Mouse (Mus musculus) layer of hippocampus, adult 8-10 months (tissue): ENCODE results near the gene Nde1. TPM values are rescaled to one million over a fixed set of nuclear protein-coding genes. Genes with fewer than 3 reads are reported as not detected.
"Not testable (repeated sequence)": the region's sequence is repeated elsewhere in the genome, so short reads cannot be mapped to it uniquely, and the experiment has no call there.

Experiments
- DNase-seq, 2 experiments: peaks; one replicate each; pipeline ENCODE4 v3.0.0; 2022; ENCODE audit warnings: low spot score in 2 of 2
- total RNA-seq, 4 experiments: library from RNA; stranded (reverse); gene quantifications; 2 replicates each; pipeline ENCODE4 v1.2.4; 2022

Nde1 gene
- total RNA-seq, result 10 to 100 TPM; 24.0 to 27.2 (median 24.9) TPM

DNA sequence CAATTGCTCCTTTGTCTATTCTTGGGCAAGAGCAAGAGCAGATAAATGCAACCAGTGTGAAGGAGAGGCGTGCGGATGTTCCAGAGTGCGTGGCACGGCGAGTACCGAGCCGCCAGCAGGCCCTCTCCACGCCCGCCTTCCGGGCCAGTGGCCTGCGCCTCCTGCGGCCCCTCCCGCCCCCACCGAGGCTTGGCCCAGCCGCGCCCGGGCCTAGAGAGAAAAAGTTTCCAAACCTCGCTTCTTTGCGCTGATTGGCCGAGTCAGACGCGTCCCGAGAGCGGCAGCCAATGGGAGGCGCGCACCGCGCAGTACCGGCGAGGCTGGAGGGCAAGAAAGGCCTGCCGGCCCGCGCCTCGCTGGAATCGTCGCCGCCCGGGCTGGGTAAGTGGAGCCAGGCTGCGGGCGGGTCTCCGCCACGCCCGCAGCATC, at the start of gene Nde1, which contains the start of gene Marf1:
Gene Nde1 (plus strand): TSS at position 288 of the 429 bp plus-strand sequence.
Gene Marf1 (minus strand): TSS at position 364 of the 429 bp plus-strand sequence.
- DNase-seq, result peak; percentile 61 to 76

DNA sequence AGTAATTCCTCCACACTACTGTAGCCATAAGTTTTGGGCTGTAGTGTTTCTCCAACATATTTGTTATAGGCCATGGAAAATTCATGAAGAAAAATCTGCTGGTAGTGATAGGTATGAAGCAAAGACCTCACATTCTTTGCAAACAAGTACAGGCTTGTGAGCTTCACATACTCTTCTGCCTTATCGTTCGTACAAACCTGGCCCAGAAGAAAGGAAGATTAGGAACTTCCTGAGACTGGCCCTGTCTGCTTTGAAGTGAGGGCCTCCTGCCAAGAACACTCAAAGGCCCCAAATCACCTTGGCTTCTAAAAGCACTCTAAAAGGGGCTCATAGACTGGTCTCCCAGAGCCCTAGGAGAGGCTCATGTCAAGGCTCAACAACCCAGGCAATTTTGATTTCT, 45.8 kb upstream of the Nde1 start:
- no peak for DNase-seq

DNA sequence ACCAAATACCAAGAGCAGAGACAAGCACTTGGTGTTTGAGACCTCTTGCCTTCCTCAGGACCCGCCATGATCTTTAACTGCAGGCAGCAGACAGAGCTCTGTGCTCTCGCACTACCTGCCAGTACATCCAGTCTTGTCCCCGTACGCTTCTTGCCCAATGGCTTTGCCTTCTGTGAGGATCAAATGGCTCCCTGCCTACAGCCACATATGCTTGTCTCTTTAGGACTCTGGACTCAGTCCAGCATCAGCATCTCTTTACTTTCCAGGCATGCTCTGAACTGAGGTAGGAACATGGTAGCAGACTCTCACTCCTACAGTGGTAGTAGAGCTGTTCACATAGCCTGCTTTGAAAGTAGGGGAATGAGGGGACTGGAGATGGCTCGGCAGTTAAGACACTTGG, 42.1 kb upstream of the Nde1 start:
- no peak for DNase-seq

DNA sequence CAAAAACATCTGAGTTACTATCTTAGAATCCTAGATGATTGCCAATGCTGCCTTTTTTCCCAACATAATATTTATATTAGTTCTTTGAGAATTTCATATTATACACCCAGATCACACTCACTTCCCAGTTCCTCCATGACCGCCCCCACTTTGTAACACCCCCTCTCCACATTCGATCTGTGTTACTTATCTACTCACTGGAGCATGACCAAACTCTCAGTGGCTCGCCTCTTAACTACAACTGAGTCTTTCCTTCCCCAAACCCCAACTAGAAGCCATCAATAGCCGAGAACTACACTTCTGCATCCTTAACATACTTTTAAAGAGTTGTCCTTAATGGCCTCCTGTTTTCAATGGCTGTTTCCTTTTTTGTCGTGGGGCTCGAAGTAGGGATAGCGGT, 41.5 kb upstream of the Nde1 start:
- DNase-seq, result no peak

DNA sequence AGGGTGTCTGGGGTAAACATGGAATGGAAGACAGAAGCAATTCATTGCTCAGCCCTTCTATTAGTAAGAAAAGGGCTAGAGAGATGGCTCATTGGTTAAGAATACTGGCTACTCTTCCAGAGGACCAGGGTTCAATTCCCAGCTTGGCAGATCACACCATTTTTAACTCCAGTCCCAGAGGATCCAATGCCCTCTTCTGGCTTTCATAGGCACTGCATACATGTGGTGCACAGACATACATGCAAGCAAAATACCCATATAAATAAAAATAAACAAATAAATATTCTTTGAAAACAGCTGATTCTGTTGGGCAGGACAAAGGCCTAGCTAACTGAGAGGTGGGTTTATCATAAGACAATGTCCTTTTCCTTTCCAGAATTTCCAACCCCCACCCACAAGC, 40.5 kb upstream of the Nde1 start:
- no peak for DNase-seq

DNA sequence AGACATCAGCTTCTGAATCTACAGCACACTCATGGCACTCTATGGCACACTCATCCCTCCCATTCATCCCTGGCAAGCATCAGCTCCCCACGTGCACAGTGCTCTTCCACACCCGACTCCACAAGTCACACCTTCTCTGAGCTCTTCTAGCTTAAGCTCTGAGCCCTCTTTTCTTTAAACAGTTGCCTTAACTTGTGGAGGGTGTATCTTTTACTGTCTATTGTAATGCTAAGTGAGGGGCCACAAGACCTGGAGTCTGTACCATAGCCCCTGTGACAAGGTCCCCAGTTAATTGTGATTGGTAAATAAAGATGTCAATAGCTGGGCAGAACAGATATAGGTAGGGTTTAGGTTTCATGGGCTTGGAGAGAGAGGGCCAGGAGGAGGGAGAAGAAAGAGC, 39.2 kb upstream of the Nde1 start:
- DNase-seq, result no peak

DNA sequence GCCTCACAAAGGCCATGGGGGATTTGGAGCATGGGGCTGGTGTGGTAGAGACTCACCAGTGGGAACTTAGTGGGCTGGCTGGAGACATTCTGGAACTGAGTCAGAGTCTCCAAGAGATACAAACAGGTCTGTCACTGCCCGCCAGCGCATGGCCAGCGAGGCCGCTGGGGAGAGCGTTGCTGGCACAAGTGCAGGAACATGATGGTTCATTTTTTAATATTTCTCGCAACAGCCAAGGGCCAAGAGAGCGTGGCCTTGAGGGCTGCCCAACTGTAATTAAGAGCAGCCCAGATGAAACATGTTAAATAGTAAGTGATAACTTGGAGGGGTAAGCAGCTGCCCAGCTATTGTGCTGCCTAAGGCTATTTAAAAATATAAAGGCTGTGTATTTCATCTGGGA, 38.4 kb upstream of the Nde1 start:
- no peak for DNase-seq

DNA sequence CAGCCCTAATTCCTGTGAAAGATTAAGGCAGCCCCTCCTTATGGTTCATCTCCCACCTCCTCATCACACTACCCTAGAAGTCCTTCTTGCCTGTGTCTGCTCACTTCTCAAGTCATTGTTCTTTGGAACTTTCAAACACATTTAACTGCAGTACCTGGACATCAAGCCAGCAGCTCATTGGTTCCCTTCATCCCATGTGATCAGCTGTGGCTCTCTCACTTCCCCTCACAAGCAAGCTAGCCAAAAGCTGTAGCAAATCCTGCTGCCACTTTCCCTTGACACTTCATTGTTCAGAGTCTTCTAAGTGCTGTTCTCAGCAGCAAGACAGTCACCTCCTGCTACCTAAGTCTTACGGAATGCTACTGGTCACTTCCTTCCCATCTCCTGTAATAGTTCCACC, 37.8 kb upstream of the Nde1 start:
- DNase-seq, result no peak

DNA sequence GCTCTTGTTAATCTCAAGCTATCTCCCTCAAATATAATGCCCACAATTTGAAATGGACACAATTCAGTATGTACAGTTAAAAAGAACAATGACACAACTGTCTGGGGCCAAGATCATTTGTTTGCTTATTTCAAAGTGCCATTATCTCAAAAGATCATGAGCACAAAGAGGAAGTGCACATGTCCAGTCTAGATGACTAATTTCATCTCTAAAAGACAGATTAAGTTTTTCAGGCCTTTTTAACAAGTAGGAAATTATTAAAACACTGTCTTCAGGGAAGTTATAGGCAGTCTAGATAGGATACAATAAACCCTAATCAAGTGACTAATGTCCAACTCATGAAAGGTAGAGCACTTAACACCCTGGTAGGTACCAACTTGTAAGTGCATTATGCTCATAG, 34.1 kb upstream of the Nde1 start:
- no peak for DNase-seq

DNA sequence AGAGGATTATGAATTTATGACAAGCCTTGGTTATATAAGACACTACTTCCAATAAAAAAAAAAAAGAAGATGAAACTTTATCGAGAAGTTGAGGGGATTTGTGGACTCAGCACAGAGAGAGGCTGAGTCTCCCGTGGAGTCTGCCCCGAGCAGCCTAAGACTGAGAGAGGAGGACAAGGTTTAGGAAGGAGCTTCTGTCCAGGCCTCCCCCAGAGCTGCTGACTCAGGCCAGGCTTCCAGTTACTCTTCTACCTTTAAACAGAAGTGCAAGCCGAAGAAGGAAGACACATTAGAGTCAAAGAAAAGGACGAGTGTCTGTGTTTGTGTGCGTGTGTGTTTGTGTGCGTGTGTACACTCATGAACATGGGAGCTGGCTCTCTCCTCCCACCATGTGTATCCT, 32.3 kb upstream of the Nde1 start:
- no peak for DNase-seq

DNA sequence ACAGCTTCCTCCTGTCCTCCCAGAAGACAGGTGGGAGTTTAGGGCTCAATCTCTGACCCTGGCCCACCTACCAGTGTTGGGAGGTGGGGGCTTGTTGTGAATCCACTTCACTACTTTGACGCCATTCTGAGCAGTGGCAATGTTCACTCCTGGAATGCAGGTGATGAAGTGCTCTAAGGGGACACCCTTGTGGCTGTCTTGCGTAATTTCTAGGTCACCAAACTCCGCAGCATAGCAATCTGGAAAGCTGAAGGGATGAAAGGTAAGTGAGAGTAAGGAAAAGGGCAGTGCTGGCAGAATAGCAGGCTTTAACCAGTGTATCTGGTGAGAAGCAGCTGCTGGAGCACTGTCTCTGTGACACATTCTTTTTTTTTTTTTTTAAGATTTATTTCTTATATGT, 31.7 kb upstream of the Nde1 start:
- no peak for DNase-seq

DNA sequence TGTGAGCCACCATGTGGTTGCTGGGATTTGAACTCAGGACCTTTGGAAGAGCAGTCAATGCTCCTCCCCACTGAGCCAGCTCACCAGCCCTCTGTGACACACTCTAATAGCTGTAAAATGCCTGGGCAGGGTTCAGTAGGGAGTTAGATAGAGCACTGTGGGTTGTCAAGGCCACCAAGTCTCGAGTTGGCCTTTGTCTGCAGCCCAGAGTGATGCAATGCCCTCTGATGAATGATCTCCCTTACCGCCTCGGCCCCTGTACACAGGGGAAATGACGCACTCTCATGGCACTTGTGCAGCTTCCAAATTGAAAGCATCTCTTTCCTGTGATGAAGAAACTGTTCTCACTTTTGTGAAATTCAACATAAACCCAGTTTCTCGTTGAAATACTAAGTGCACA, 31.2 kb upstream of the Nde1 start:
- DNase-seq, result no peak

DNA sequence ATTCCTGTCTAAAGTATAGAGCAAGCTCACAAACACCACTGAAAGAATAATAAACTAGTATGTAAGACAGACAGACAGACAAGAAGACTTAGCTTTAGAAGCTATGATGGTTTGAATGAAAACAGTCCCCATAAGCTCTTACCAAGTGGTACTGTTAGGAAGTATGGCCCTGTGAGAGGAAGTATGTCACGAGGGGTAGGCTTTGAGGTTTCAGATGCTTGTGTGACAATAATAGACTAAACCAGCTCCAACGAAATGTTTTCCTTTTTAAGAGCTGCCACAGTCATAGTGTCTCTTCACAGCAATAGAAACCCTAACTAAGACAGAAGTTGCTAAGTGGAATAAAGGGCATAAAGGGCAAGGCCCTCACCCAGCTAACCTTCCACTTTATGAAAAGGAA, 28.1 kb upstream of the Nde1 start:
- DNase-seq, result no peak

DNA sequence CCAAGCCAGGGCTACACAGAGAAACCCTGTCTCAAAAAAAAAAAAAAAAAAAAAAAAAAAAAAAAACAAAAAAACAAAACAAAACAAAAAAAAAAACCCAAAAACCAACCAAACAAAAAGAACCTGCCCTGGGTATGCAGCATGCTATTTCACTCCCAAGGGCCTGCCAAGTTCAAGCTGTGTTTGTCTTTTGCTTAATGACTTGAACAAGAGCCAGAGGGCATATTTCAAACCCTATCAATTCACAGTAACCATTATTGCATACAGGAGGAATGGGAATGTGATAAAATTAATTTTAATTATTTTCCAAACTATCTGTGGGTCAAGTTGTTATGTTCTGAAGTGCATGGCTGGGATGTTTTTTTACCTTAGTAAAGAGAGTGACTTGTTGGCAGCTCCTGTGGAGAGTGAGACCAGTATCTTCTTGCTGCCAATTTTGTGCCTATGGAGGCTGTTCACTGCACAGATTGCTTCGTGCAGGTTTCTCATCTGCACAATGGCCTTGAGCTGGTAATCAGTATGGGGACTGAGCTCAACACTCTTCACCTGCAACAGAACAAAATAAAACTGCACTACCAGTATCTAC, 25.0 kb upstream of the Nde1 start:
- no peak for DNase-seq

DNA sequence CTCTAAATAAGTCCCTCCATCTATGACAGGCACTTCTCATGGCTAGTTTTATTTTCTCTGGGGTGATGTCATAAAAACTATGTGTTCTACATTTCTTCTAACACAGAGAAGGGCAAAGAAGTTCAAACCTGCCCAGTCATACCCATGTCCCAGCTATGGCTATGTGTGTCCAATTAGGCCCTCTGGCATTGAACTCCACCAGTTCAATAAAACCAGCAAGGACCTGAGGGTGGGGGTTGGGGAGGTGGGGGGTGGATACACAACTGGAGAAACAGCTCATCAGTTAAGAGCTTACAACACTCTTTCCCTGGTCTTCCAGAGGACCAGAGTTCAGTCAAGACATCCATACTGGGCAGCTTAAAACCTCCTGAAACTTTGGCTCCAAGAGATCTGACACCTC, 24.0 kb upstream of the Nde1 start:
- no peak for DNase-seq

DNA sequence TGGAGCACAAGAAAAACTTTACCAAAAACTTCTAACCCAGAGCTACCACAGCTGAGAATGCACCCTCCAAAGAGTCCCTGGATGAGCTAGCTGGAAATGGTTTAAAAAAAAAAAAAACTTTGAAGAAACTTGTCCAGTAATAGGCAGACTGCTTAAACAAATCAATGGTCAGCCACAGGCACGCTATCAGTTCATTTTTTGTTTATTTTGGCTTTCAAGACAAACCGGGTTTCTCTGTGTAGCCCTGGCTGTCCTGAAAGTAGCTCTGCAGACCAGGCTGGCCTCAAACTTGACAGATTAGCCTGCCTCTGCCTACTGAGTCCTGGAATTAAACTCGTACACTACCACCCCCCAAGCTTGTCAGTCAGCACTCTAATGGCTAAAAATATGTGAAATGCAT, 19.8 kb upstream of the Nde1 start:
- DNase-seq, result no peak

DNA sequence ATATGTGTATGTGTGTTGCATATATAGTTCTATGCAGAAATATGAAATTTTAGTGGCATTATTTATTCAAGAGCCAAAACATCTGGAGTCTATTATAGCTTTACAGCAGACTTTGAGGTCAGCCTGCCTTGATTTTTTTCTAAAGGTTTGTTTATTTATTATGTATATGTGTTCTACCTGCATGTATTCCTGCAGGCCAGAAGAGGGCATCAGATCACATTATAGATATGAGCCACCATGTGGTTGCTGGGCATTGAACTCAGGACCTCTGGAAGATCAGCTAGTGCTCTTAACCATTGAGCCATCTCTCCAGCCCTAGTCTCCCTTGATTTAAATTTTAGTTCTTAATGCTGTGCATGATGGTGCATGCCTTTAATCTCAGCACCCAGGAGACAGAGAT, 15.4 kb upstream of the Nde1 start:
- no peak for DNase-seq

DNA sequence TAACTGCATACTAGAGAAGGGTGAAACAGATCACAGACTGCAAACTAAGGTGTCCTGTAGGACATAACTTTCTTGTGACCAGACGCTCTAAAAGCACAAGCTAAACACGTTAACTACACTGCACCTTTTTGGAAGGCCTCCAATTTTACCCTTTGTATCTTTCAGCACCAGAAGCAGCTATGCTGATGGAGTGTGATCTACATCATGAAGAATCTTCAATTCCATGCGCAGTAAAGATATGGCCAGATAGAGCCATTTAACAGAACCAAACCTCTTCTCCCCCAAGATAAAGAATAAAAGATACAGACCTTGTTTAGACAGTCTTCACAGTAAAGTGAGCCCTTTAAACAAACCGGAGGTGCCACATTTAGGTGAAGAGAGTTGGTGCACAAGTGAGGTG, 11.4 kb upstream of the Nde1 start:
- DNase-seq, result no peak

DNA sequence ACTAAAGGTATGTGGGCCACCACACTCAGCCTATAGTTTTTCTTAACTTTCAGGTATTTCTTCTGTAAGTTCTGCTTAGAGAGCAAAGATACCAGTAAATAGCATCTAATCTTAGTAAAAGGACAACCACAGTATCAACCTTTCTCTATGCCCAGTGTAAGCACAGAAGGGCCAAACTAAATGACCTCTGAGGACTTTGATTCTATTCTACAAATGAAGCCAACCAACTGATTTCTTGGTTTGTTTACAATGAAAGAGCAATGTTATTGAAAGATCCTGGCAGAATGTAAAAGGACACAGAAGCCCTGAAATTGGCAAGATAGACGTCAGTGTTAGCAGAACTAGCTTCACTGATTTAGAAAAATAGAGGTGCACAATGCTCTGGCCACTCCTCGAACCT, 7.4 kb upstream of the Nde1 start:
- not testable (repeated sequence) for DNase-seq

DNA sequence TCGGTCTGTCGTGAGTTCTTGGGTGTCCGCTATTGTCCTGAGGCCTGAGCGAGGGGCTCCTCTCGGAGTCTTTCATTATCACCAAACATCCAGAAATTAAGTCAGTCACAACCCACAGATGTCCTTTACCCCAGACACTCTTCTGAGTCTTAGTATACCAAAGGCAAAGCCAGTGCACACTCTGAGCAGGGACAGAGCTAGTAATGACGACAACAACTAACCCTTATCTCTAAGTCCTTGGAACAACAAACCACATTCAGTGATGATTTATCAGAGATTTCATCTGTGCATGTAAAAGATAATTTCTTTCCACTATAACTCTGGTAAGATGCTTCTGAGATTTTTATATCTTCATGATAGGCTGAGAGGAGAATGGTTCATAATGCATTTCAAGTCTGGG, 6.8 kb upstream of the Nde1 start:
- no peak for DNase-seq

DNA sequence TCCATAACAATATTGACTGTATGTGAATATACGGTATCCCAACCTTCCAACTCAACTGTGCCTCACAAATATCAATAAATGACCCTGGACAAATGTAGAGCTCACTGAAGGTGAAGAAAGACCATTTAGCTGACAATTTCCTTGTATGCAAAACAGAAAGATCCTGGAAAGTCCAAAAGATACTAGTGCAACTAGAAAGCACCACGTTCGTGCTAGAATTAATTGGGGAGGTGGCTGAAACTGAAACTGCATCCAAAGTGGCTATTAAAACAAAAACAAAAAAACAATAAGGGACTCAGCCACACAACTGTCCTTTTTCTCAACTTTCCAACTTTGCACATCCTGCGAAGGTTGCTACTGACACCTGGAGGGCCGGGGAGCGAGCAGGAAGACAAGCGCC, 4.5 kb upstream of the Nde1 start:
- no peak for DNase-seq

DNA sequence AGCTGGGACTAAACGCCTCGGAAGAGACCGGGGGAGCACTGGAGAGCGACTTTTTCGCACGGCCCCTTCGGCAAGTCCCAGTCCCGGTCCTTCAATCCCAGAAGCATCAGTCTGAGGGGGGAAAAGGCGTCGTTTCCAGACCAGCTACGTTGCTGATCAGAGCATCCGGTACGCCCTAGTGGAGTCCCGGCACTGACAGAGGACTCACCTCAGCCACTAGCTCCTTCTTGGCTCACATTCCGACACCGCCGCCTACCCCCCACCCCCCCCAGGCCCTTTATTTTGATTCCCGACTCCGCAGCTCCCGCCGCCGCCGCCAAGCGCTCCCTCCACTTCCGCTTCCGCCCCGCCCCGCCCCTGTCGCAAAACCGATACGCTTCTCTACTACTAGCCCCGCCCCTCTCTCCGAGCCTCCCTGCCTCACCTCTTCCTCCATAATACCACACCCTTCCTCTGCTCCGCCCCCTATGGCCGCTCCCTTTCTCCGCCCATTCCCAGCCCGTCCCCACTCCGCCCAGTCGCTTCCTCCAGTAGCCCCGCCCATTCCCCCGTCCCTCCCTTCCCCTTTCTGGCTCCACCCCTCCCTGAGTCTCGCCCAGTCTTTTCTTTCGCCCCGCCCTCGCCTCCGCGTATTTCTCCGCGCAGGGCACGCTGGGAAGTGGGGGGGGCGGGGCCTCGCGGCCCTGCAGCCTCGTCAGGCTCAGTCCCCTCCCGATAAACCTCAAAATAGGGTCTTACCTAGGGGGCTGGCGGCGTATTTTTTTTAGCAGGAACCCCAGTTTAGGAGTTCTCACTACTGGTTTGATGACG, 3.9 kb upstream of the Nde1 start:
- peak; percentile 97 to 99 for DNase-seq

DNA sequence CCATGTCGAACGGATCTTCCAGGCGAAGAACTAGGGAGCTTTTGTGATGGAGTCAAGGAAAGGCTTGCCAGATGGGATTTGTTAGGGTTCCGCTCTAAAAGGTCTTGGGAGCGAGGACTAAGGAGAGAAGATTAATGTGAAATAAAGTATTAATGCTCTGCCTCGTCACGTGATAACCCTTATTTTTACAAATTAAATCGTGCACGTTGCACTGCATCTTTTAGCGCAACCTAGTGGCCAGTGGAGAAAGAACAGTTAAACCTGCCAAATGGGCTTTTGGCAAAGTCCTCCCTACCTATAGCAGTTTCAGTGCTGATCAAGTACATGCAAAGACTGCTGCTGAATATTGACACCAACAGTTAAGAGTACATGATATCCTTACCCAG, 3.3 kb upstream of the Nde1 start:
- peak; percentile 80 to 83 for DNase-seq
